In genomic region chr5:114605981-114606380, GRCm38 (mm10) we compare ENCODE assay signal across 18 mouse cellular contexts. TPM values are rescaled to one million over a fixed set of nuclear protein-coding genes. Genes with fewer than 3 reads are reported as not detected.
A peak's percentile ranks its signal among the peaks of the same experiment; 100 is the strongest.
DNase-seq lines count a peak whose midpoint lies in the region; ATAC-seq lines count a peak whose summit lies in the region.
"Had no signal": no experiment of that assay in that cellular context is flagged by ENCODE, and none has a peak within 500 bp of the region (broad histone marks: within the 10 kb centered on the region; RNA-seq: fewer than 3 reads in every experiment).

No protein-coding gene starts in this region.

- no peak overlapping the region for H3K4me2 ChIP-seq in hindbrain, embryonic 14.5 days (replicated peaks)
- H3K4me2 ChIP-seq: stomach, embryonic 15.5 days had no signal

- WGBS in hindbrain, embryonic 10.5 days, result 90% methylated on average over 6 of the region's 6 CpGs
- 72% methylated on average over 6 of the region's 6 CpGs for WGBS in hindbrain, embryonic 14.5 days
- 78% methylated on average over 6 of the region's 6 CpGs for WGBS in limb, embryonic 10.5 days

- peaks cover 61% of the 10 kb centered on the region for H3K4me1 ChIP-seq in hindbrain, embryonic 10.5 days (replicated peaks)
- H3K4me1 ChIP-seq in hindbrain, embryonic 14.5 days (replicated peaks; ENCODE audit: control insufficient read depth, insufficient read depth, low read length), result peaks cover 50% of the 10 kb centered on the region
- peaks cover 65% of the 10 kb centered on the region for H3K4me1 ChIP-seq in limb, embryonic 10.5 days

- H3K9me3 ChIP-seq in hindbrain, embryonic 10.5 days, result no peaks in the 10 kb centered on the region
- no peaks in the 10 kb centered on the region for H3K9me3 ChIP-seq in hindbrain, embryonic 14.5 days (ENCODE audit: control insufficient read depth, low read length)
- H3K9me3 ChIP-seq in limb, embryonic 10.5 days (replicated peaks), result no peaks in the 10 kb centered on the region
- H3K9me3 ChIP-seq: embryonic facial prominence, embryonic 10.5 days; heart, embryonic 10.5 days; stomach, embryonic 15.5 days had no signal

- H3K36me3 ChIP-seq in hindbrain, embryonic 10.5 days, result peaks cover 5% of the 10 kb centered on the region
- 0 out of 2 replicates have a peak, but pooled peaks cover 2% of the 10 kb centered on the region for H3K36me3 ChIP-seq in hindbrain, embryonic 14.5 days (replicated peaks; ENCODE audit: control insufficient read depth, insufficient read depth)
- H3K36me3 ChIP-seq in limb, embryonic 10.5 days, result peaks cover 1% of the 10 kb centered on the region
- no peaks in the 10 kb centered on the region for H3K36me3 ChIP-seq in splenic B cell, adult 2 months (ENCODE audit: control insufficient read depth, insufficient read depth, low read length, poor library complexity, severe bottlenecking)
- H3K36me3 ChIP-seq: heart, embryonic 10.5 days; stomach, embryonic 15.5 days had no signal

- no peak for ATAC-seq in hindbrain, embryonic 14.5 days (ENCODE audit: low FRiP score)
- ATAC-seq in megakaryocyte-erythroid progenitor cell, adult 5-6 weeks (replicated peaks; ENCODE audit: low FRiP score, low TSS enrichment, poor library complexity, severe bottlenecking), result no peak
- ATAC-seq: lung, postnatal 0 days had no signal

- no peak overlapping the region for H3K4me3 ChIP-seq in hindbrain, embryonic 10.5 days
- H3K4me3 ChIP-seq in hindbrain, embryonic 14.5 days (replicated peaks; ENCODE audit: low read length), result no peak overlapping the region
- H3K4me3 ChIP-seq in limb, embryonic 10.5 days, result no peak overlapping the region
- H3K4me3 ChIP-seq: embryonic facial prominence, embryonic 10.5 days; heart, embryonic 10.5 days; stomach, embryonic 15.5 days had no signal

- H3K27ac ChIP-seq in hindbrain, embryonic 10.5 days, result 0 out of 2 replicates have a peak overlapping the region, but pooled peaks have one; percentile 16
- no peak overlapping the region for H3K27ac ChIP-seq in hindbrain, embryonic 14.5 days
- 0 out of 2 replicates have a peak overlapping the region, but pooled peaks have one; percentile 17 for H3K27ac ChIP-seq in limb, embryonic 10.5 days
- H3K27ac ChIP-seq: heart, embryonic 10.5 days; stomach, embryonic 15.5 days had no signal

- DNase-seq in hindbrain, embryonic 10.5 days (ENCODE audit: low spot score), result no peak
- DNase-seq in hindbrain, embryonic 14.5 days (ENCODE audit: low spot score), result no peak
- peak; percentile 41 to 49 for DNase-seq in spleen, adult 18-20 months
- DNase-seq in spleen, postnatal 4 days (ENCODE audit: low spot score in 2 of 2), result no peak
- no peak for DNase-seq in limb, embryonic 10.5 days (ENCODE audit: low spot score)
- peak; percentile 82 for DNase-seq in splenic B cell, adult 2 months (ENCODE audit: low read depth, low spot score)
- no peak for DNase-seq in layer of hippocampus, adult 8-10 months (ENCODE audit: low spot score in 2 of 2)
- DNase-seq: cerebellum, adult 9-10 months; kidney, adult 11 months; kidney, postnatal 10 days; liver; right cerebral cortex, postnatal 25 days; thymus, adult 2 months had no signal

- no peaks in the 10 kb centered on the region for H3K27me3 ChIP-seq in hindbrain, embryonic 10.5 days (ENCODE audit: insufficient read depth, poor library complexity, severe bottlenecking)
- H3K27me3 ChIP-seq in hindbrain, embryonic 14.5 days (ENCODE audit: control insufficient read depth, insufficient read depth, low read length), result no peaks in the 10 kb centered on the region
- H3K27me3 ChIP-seq in limb, embryonic 10.5 days (ENCODE audit: low read depth, poor library complexity, severe bottlenecking), result peaks cover 21% of the 10 kb centered on the region
- no peaks in the 10 kb centered on the region for H3K27me3 ChIP-seq in splenic B cell, adult 2 months (ENCODE audit: control insufficient read depth, insufficient read depth, low read length, poor library complexity, severe bottlenecking)
- H3K27me3 ChIP-seq: stomach, embryonic 15.5 days had no signal

- H3K9ac ChIP-seq in hindbrain, embryonic 14.5 days, result no peak overlapping the region
- H3K9ac ChIP-seq: stomach, embryonic 15.5 days had no signal

RNA-seq across cellular contexts. Expression of gene Fam222a, which starts 38.2 kb away (rescaled TPM):
- polyA plus RNA-seq in hindbrain, embryonic 10.5 days (2016; fragmentation: Nextera tagmentation; extraction: Ambion mirVana), result 3.9 and 6.5 TPM in 2 replicates
- polyA plus RNA-seq in hindbrain, embryonic 14.5 days (2014; fragmentation: Nextera tagmentation; extraction: Ambion mirVana), result 6.6 and 6.7 TPM in 2 replicates
- polyA plus RNA-seq in limb, embryonic 10.5 days (2016; fragmentation: Nextera tagmentation; extraction: Ambion mirVana), result 1.4 and 1.9 TPM in 2 replicates
- total RNA-seq in megakaryocyte-erythroid progenitor cell, adult 5-6 weeks (2014; fragmentation: Nextera tagmentation), result 1.2 TPM in 1 of 2 replicates, not detected in the other
- total RNA-seq in megakaryocyte-erythroid progenitor cell, adult 5-6 weeks (2017), result 0.08 TPM in 1 of 2 replicates, not detected in the other
- 1 to 10 TPM; 4.9 to 7.2 (median 6.7) TPM for total RNA-seq in layer of hippocampus, adult 8-10 months (2022)

RNA-seq across cellular contexts. Expression of gene Trpv4, which starts 52.2 kb away (rescaled TPM):
- 0.60 and 0.64 TPM in 2 replicates for polyA plus RNA-seq in hindbrain, embryonic 10.5 days (2016; fragmentation: Nextera tagmentation; extraction: Ambion mirVana)
- polyA plus RNA-seq in hindbrain, embryonic 14.5 days (2014; fragmentation: Nextera tagmentation; extraction: Ambion mirVana), result 1.1 and 1.4 TPM in 2 replicates
- 0.31 TPM in 2 replicates for polyA plus RNA-seq in limb, embryonic 10.5 days (2016; fragmentation: Nextera tagmentation; extraction: Ambion mirVana)
- total RNA-seq in megakaryocyte-erythroid progenitor cell, adult 5-6 weeks (2014; fragmentation: Nextera tagmentation), result 0.15 and 0.20 TPM in 2 replicates
- total RNA-seq in megakaryocyte-erythroid progenitor cell, adult 5-6 weeks (2017), result 0.52 TPM in 1 of 2 replicates, not detected in the other
- 1 to 10 TPM; 1.6 to 2.5 (median 1.9) TPM for total RNA-seq in layer of hippocampus, adult 8-10 months (2022)

Comparison
In these comparisons a context has a peak if more than half of its experiments do, and no peak if none do; other contexts are left out.
1. DNase-seq: peak in spleen, adult 18-20 months (2 of 2) and splenic B cell, adult 2 months (single experiment); none in hindbrain, embryonic 10.5 days (single experiment), hindbrain, embryonic 14.5 days (single experiment), spleen, postnatal 4 days (0 of 2), limb, embryonic 10.5 days (single experiment) and layer of hippocampus, adult 8-10 months (0 of 2).